Mouse (Mus musculus): Measurements from ENCODE around the gene Cldn4. TPM values are rescaled to one million over a fixed set of nuclear protein-coding genes. Genes with fewer than 3 reads are reported as not detected.

Cldn4 gene
- polyA plus RNA-seq (2014; fragmentation: Illumina TruSeq; extraction: RNeasy Lipid Tissue Mini Kit (QIAGEN cat#74804); ENCODE audit: low read depth, low replicate concordance), result not detected

GRCm38 (mm10) chr5:134946857-134947255 lies at the start of gene Cldn4:
Gene Cldn4, minus strand, starts transcription at chr5:134946934.

GRCm38 (mm10) chr5:134985633-134986297 lies 39.0 kb upstream of the Cldn4 start, which contains the start of gene Cldn3:
Gene Cldn3, plus strand, starts transcription at chr5:134986214.

GRCm38 (mm10) chr5:134932179-134932902 lies 14.4 kb downstream of the Cldn4 start, which contains the start of gene Mettl27:
Gene Mettl27, plus strand, starts transcription at chr5:134932368.

GRCm38 (mm10) chr5:134915311-134915710 lies 31.4 kb downstream of the Cldn4 start, which contains the start of gene Cldn13:
Gene Cldn13, minus strand, starts transcription at chr5:134915526.

GRCm38 (mm10) chr5:134906633-134907032 lies 40.1 kb downstream of the Cldn4 start, which contains the start of gene Tmem270:
Gene Tmem270, minus strand, starts transcription at chr5:134906733.

Other genes starting within 250 kb of the Cldn4 start
- 0.29 TPM for gene Eln, start 199.6 kb downstream of the Cldn4 start, polyA plus RNA-seq (2014; fragmentation: Illumina TruSeq; extraction: RNeasy Lipid Tissue Mini Kit (QIAGEN cat#74804); ENCODE audit: low read depth, low replicate concordance)
- not detected for gene Tmem270, start 40.2 kb downstream of the Cldn4 start, polyA plus RNA-seq (2014; fragmentation: Illumina TruSeq; extraction: RNeasy Lipid Tissue Mini Kit (QIAGEN cat#74804); ENCODE audit: low read depth, low replicate concordance)
- gene Cldn13, start 31.4 kb downstream of the Cldn4 start, polyA plus RNA-seq (2014; fragmentation: Illumina TruSeq; extraction: RNeasy Lipid Tissue Mini Kit (QIAGEN cat#74804); ENCODE audit: low read depth, low replicate concordance), result not detected
- 8.1 TPM for gene Mettl27, start 14.6 kb downstream of the Cldn4 start, polyA plus RNA-seq (2014; fragmentation: Illumina TruSeq; extraction: RNeasy Lipid Tissue Mini Kit (QIAGEN cat#74804); ENCODE audit: low read depth, low replicate concordance)
- not detected for gene Cldn3, start 39.3 kb upstream of the Cldn4 start, polyA plus RNA-seq (2014; fragmentation: Illumina TruSeq; extraction: RNeasy Lipid Tissue Mini Kit (QIAGEN cat#74804); ENCODE audit: low read depth, low replicate concordance)
- 7.5 TPM for gene Abhd11, start 62.2 kb upstream of the Cldn4 start, polyA plus RNA-seq (2014; fragmentation: Illumina TruSeq; extraction: RNeasy Lipid Tissue Mini Kit (QIAGEN cat#74804); ENCODE audit: low read depth, low replicate concordance)
- not detected for gene Stx1a, start 76.5 kb upstream of the Cldn4 start, polyA plus RNA-seq (2014; fragmentation: Illumina TruSeq; extraction: RNeasy Lipid Tissue Mini Kit (QIAGEN cat#74804); ENCODE audit: low read depth, low replicate concordance)
- 12.7 TPM for gene Dnajc30, start 117.3 kb upstream of the Cldn4 start, polyA plus RNA-seq (2014; fragmentation: Illumina TruSeq; extraction: RNeasy Lipid Tissue Mini Kit (QIAGEN cat#74804); ENCODE audit: low read depth, low replicate concordance)
- gene Bud23, start 118.0 kb upstream of the Cldn4 start, polyA plus RNA-seq (2014; fragmentation: Illumina TruSeq; extraction: RNeasy Lipid Tissue Mini Kit (QIAGEN cat#74804); ENCODE audit: low read depth, low replicate concordance), result 10.0 TPM
- gene Vps37d, start 131.3 kb upstream of the Cldn4 start, polyA plus RNA-seq (2014; fragmentation: Illumina TruSeq; extraction: RNeasy Lipid Tissue Mini Kit (QIAGEN cat#74804); ENCODE audit: low read depth, low replicate concordance), result not detected
- gene Mlxipl, start 143.0 kb upstream of the Cldn4 start, polyA plus RNA-seq (2014; fragmentation: Illumina TruSeq; extraction: RNeasy Lipid Tissue Mini Kit (QIAGEN cat#74804); ENCODE audit: low read depth, low replicate concordance), result 56.2 TPM
- gene Tbl2, start 202.7 kb upstream of the Cldn4 start, polyA plus RNA-seq (2014; fragmentation: Illumina TruSeq; extraction: RNeasy Lipid Tissue Mini Kit (QIAGEN cat#74804); ENCODE audit: low read depth, low replicate concordance), result 2.5 TPM
- gene Bcl7b, start 221.3 kb upstream of the Cldn4 start, polyA plus RNA-seq (2014; fragmentation: Illumina TruSeq; extraction: RNeasy Lipid Tissue Mini Kit (QIAGEN cat#74804); ENCODE audit: low read depth, low replicate concordance), result 6.0 TPM
- 14.2 TPM for gene Baz1b, start 240.3 kb upstream of the Cldn4 start, polyA plus RNA-seq (2014; fragmentation: Illumina TruSeq; extraction: RNeasy Lipid Tissue Mini Kit (QIAGEN cat#74804); ENCODE audit: low read depth, low replicate concordance)

All from liver, adult 10 weeks (tissue).